Mouse (Mus musculus) ES-CJ7 (cell line): ENCODE data around the gene Ryr2.

Experiments used
- DNase-seq: peaks from one replicate; pipeline ENCODE4 v3.0.0; 2011; ENCODE audit warnings: low read depth, low spot score

Ryr2 gene

GRCm38 (mm10) chr13:12106662-12107632, at the start of gene Ryr2:
Gene Ryr2, minus strand, starts transcription at chr13:12106945.
- peak; percentile 92 for DNase-seq

- no peak for DNase-seq
Measured at GRCm38 (mm10) chr13:12153922-12154321, 47.2 kb upstream of the Ryr2 start.

GRCm38 (mm10) chr13:12146918-12147507, 40.3 kb upstream of the Ryr2 start:
- DNase-seq = no peak

GRCm38 (mm10) chr13:12146402-12146801, 39.7 kb upstream of the Ryr2 start:
- DNase-seq = no peak

- DNase-seq = no peak
Measured at GRCm38 (mm10) chr13:12143347-12143746, 36.6 kb upstream of the Ryr2 start.

- peak; percentile 71 for DNase-seq
Measured at GRCm38 (mm10) chr13:12136461-12136860, 29.7 kb upstream of the Ryr2 start.

- no peak for DNase-seq
Measured at GRCm38 (mm10) chr13:12133549-12133948, 26.8 kb upstream of the Ryr2 start.

- no peak for DNase-seq
Measured at GRCm38 (mm10) chr13:12132160-12132710, 25.5 kb upstream of the Ryr2 start.

- DNase-seq = no peak
Measured at GRCm38 (mm10) chr13:12129121-12129520, 22.4 kb upstream of the Ryr2 start.

- DNase-seq = no peak
Measured at GRCm38 (mm10) chr13:12126099-12126498, 19.4 kb upstream of the Ryr2 start.

- no peak for DNase-seq
Measured at GRCm38 (mm10) chr13:12124940-12125540, 18.3 kb upstream of the Ryr2 start.

- no peak for DNase-seq
Measured at GRCm38 (mm10) chr13:12115551-12115950, 8.8 kb upstream of the Ryr2 start.

GRCm38 (mm10) chr13:12114816-12115215, 8.1 kb upstream of the Ryr2 start:
- no peak for DNase-seq

- no peak for DNase-seq
Measured at GRCm38 (mm10) chr13:12108955-12109354, 2.2 kb upstream of the Ryr2 start.

GRCm38 (mm10) chr13:12105830-12106628, 716 bp downstream of the Ryr2 start:
- DNase-seq = peak; percentile 27

GRCm38 (mm10) chr13:12105231-12105829, 1.4 kb downstream of the Ryr2 start:
- DNase-seq = no peak

GRCm38 (mm10) chr13:12104318-12104717, 2.4 kb downstream of the Ryr2 start:
- DNase-seq = no peak

GRCm38 (mm10) chr13:12103017-12103416, 3.7 kb downstream of the Ryr2 start:
- no peak for DNase-seq

GRCm38 (mm10) chr13:12099446-12099845, 7.3 kb downstream of the Ryr2 start:
- DNase-seq = no peak

- DNase-seq = no peak
Measured at GRCm38 (mm10) chr13:12098981-12099380, 7.8 kb downstream of the Ryr2 start.

GRCm38 (mm10) chr13:12096382-12096932, 10.3 kb downstream of the Ryr2 start:
- DNase-seq = no peak
